Mouse (Mus musculus): ENCODE data around the gene Psmd3. TPM values are rescaled to one million over a fixed set of nuclear protein-coding genes. Genes with fewer than 3 reads are reported as not detected.

Gene Psmd3
- total RNA-seq, 1 experiment from 2014 or later = 33.2 TPM

- ATAC-seq (ENCODE audit: extremely low read depth, insufficient number of reproducible peaks, low FRiP score, poor library complexity, severe bottlenecking) = no peak
Measured at GRCm38 (mm10) chr11:98740393-98741050, 58.2 kb downstream of the Psmd3 start, which contains the start of gene Thra. TSS of gene Thra (plus strand) at chr11:98740638.

- no peak for ATAC-seq (ENCODE audit: extremely low read depth, insufficient number of reproducible peaks, low FRiP score, poor library complexity, severe bottlenecking)
Measured at GRCm38 (mm10) chr11:98741051-98741620, 58.8 kb downstream of the Psmd3 start.

- ATAC-seq (ENCODE audit: extremely low read depth, insufficient number of reproducible peaks, low FRiP score, poor library complexity, severe bottlenecking) = peak; percentile 48
Measured at GRCm38 (mm10) chr11:98741622-98742396, 59.5 kb downstream of the Psmd3 start.

DNA sequence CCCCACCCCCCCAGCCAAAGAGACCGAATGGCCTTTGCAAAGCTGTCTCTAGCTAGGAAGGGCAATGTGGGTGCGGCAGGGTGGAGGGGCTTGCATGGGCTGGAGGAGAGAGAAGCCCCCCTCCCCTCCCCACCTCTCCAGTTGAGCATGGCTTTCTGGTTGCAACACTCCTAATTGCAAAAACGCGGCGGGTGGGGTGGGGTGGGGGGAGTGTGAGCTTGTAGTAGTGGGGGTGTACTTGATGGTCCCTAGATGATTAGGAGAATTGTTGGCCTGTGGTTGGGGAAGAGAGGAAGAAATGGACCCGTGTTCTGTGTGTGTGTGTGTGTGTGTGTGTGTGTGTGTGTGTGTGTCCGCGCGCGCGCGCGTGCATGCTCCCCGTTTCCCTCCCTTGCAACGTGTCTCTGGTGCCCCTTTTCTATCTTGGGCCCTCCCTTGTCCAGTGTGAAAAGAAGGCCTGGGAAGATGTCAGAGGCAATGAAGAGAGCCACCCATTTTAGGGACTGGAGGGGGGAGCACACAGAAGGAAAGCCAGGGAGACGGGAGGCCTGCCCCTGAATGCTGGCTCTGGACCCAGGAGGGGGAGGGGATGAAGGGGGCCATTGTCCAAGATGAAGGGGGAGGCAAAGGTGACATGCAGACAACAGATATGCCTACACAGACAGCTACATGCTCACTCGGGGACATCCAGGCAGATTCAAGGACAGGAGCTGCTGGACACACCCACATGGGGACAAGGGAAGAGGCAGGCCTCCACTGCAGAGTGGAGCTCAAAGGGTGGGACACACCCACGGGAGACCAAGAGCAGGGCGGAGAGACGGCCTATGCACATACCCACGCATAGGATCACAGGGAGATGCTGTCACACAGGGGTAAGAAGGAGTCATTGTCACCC lies 60.3 kb downstream of the Psmd3 start:
- no peak for ATAC-seq (ENCODE audit: extremely low read depth, insufficient number of reproducible peaks, low FRiP score, poor library complexity, severe bottlenecking)

DNA sequence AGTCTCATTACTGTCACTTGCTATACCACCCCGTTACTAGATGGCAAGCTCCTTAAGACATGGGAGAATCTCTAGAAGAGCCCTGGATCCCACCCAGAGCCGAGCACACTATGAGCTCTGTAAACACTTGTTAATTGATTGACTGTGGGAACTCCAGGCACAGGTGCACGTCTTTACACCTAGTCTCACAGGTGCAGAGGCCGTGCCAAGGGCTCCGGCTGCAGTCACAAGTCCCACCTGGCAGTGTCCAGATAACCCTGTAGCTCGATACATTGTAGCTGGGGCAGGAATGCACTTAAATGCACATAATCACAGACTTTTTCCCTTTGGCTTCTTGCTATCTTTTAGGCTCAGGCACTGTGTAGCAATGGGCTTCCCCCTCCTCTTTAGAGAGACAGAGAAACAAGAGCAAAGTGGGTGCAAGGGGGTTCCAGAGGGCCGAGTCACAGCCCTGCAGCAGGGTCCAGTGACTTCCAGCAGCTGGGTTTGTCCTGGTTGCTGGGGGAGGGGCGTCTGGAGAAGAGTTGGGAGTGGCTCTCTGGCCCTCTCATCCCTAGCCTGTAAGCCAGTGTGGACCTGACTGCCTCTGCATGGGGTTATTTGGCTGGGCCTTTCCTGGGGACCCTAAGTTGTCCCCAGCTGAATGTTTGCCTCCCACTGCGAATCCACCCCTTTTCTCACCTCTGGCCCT lies 61.4 kb downstream of the Psmd3 start:
- ATAC-seq (ENCODE audit: extremely low read depth, insufficient number of reproducible peaks, low FRiP score, poor library complexity, severe bottlenecking) = no peak

- ATAC-seq (ENCODE audit: extremely low read depth, insufficient number of reproducible peaks, low FRiP score, poor library complexity, severe bottlenecking) = no peak
Measured at GRCm38 (mm10) chr11:98744456-98745019, 62.2 kb downstream of the Psmd3 start.

Other genes with a start within 250 kb of the Psmd3 start
- 30.1 and 37.2 TPM in 2 replicates for gene Mien1, start 243.6 kb upstream of the Psmd3 start, total RNA-seq (2017)
- 0.98 and 1.7 TPM in 2 replicates for gene Grb7, start 236.2 kb upstream of the Psmd3 start, total RNA-seq (2017)
- gene Ikzf3, start 136.5 kb upstream of the Psmd3 start, total RNA-seq (2017) = 315 and 346 TPM in 2 replicates
- 2.4 and 7.5 TPM in 2 replicates for gene Zpbp2, start 131.5 kb upstream of the Psmd3 start, total RNA-seq (2017)
- gene Ormdl3, start 95.2 kb upstream of the Psmd3 start, total RNA-seq (2017) = 18.6 and 23.8 TPM in 2 replicates
- gene Lrrc3c, start 84.3 kb upstream of the Psmd3 start, total RNA-seq (2017) = not detected in 2 replicates
- gene Gm12355, start 56.9 kb upstream of the Psmd3 start, total RNA-seq (2017) = not detected in 2 replicates
- gene Gsdma3, start 56.2 kb upstream of the Psmd3 start, total RNA-seq (2017) = not detected in 2 replicates
- not detected in 2 replicates for gene Gsdma2, start 35.8 kb upstream of the Psmd3 start, total RNA-seq (2017)
- not detected in 2 replicates for gene Gsdma, start 18.2 kb upstream of the Psmd3 start, total RNA-seq (2017)
- gene Csf3, start 18.7 kb downstream of the Psmd3 start, total RNA-seq (2017) = not detected in 2 replicates
- gene Med24, start 46.9 kb downstream of the Psmd3 start, total RNA-seq (2017) = 14.9 and 21.3 TPM in 2 replicates
- 7.9 and 8.7 TPM in 2 replicates for gene Thra, start 58.1 kb downstream of the Psmd3 start, total RNA-seq (2017)
- 0.47 and 1.8 TPM in 2 replicates for gene Nr1d1, start 92.8 kb downstream of the Psmd3 start, total RNA-seq (2017)
- 191 TPM in 2 replicates for gene Msl1, start 113.0 kb downstream of the Psmd3 start, total RNA-seq (2017)
- 58.7 and 64.0 TPM in 2 replicates for gene Casc3, start 122.4 kb downstream of the Psmd3 start, total RNA-seq (2017)
- gene Rapgefl1, start 154.2 kb downstream of the Psmd3 start, total RNA-seq (2017) = 0.58 and 0.61 TPM in 2 replicates
- gene Wipf2, start 181.1 kb downstream of the Psmd3 start, total RNA-seq (2017) = 13.4 and 16.2 TPM in 2 replicates
- 2.0 and 2.2 TPM in 2 replicates for gene Cdc6, start 225.2 kb downstream of the Psmd3 start, total RNA-seq (2017)
- 131 and 135 TPM in 2 replicates for gene Rara, start 245.3 kb downstream of the Psmd3 start, total RNA-seq (2017)